Mouse (Mus musculus) lung, adult 10 weeks (tissue): ENCODE data around the gene Ash1l. TPM values are rescaled to one million over a fixed set of nuclear protein-coding genes. Genes with fewer than 3 reads are reported as not detected.

ENCODE experiments used
- polyA plus RNA-seq: library from polyadenylated mRNA; stranded (reverse); fragments of 350-450 nt; fragmentation: Illumina TruSeq; extraction: RNeasy Lipid Tissue Mini Kit (QIAGEN cat#74804); gene quantifications from one replicate; pipeline ENCODE4 v1.2.3, GENCODE M21; 2014; ENCODE audit warnings: low read depth, low replicate concordance; ENCODE audit not compliant: insufficient read depth

Ash1l gene
- 4.8 TPM for polyA plus RNA-seq

GRCm38 (mm10) chr3:88950576-88951326 is at the start of gene Ash1l, which contains the start of gene Dap3:
Ash1l (plus strand) TSS chr3:88950622.
Dap3 (minus strand) TSS chr3:88951181.

GRCm38 (mm10) chr3:88913511-88914383 is 36.7 kb upstream of the Ash1l start, which contains the start of gene Msto1:
Msto1 (minus strand) TSS chr3:88913999.

GRCm38 (mm10) chr3:89093175-89093574 is 142.8 kb downstream of the Ash1l start, which contains the start of gene Rusc1:
Rusc1 (minus strand) TSS chr3:89093311.

GRCm38 (mm10) chr3:89100811-89101210 is 150.4 kb downstream of the Ash1l start, which contains the start of gene Gm43738:
Gm43738 (minus strand) TSS chr3:89101099.

GRCm38 (mm10) chr3:89101812-89102494 is 151.5 kb downstream of the Ash1l start, which contains the start of gene Fdps:
Fdps (minus strand) TSS chr3:89101959.

Other genes starting within 250 kb of the Ash1l start
- 70.5 TPM for gene Rit1, start 233.8 kb upstream of the Ash1l start, polyA plus RNA-seq
- 6.0 TPM for gene Syt11, start 175.5 kb upstream of the Ash1l start, polyA plus RNA-seq
- gene Gon4l, start 115.4 kb upstream of the Ash1l start, polyA plus RNA-seq = 7.9 TPM
- gene Msto1, start 36.6 kb upstream of the Ash1l start, polyA plus RNA-seq = 12.2 TPM
- 63.0 TPM for gene Dap3, start 559 bp downstream of the Ash1l start, polyA plus RNA-seq
- 25.0 TPM for gene Rusc1, start 142.7 kb downstream of the Ash1l start, polyA plus RNA-seq
- not detected for gene Gm43738, start 150.5 kb downstream of the Ash1l start, polyA plus RNA-seq
- 109 TPM for gene Fdps, start 151.3 kb downstream of the Ash1l start, polyA plus RNA-seq
- 0.12 TPM for gene Pklr, start 185.5 kb downstream of the Ash1l start, polyA plus RNA-seq
- gene Hcn3, start 209.6 kb downstream of the Ash1l start, polyA plus RNA-seq = not detected
- gene Clk2, start 214.2 kb downstream of the Ash1l start, polyA plus RNA-seq = 24.4 TPM
- 50.9 TPM for gene Scamp3, start 226.9 kb downstream of the Ash1l start, polyA plus RNA-seq
- 9.9 TPM for gene Fam189b, start 232.5 kb downstream of the Ash1l start, polyA plus RNA-seq